Mouse (Mus musculus) liver, embryonic 12.5 days (tissue): ENCODE results near the gene Birc6. TPM values are rescaled to one million over a fixed set of nuclear protein-coding genes. Genes with fewer than 3 reads are reported as not detected.
"Not testable (repeated sequence)": the region's sequence is repeated elsewhere in the genome, so short reads cannot be mapped to it uniquely, and the experiment has no call there.

Experiments
- ATAC-seq: fragments of 200-750 bp; cut with Nextera tagmentation; 2 replicates; pipeline ENCODE4 v1.8.0; 2017; ENCODE audit warnings: moderate number of reproducible peaks, mild to moderate bottlenecking, moderate library complexity
- H3K27ac ChIP-seq: fragments of 300-500 bp; sonication (generic); 2 replicates; pipeline ENCODE4 v1.5.1; 2016; ENCODE audit warnings: mild to moderate bottlenecking
- H3K27me3 ChIP-seq: fragments of 300-500 bp; sonication (generic); replicated peaks from 2 replicates; pipeline ENCODE4 v1.6.1; 2016; ENCODE audit warnings: mild to moderate bottlenecking, moderate library complexity
- H3K36me3 ChIP-seq: fragments of 300-500 bp; sonication (generic); 2 replicates; pipeline ENCODE4 v1.6.1; 2016; ENCODE audit warnings: mild to moderate bottlenecking, moderate library complexity
- H3K4me1 ChIP-seq: fragments of 300-500 bp; sonication (generic); 2 replicates; pipeline ENCODE4 v1.6.1; 2016
- H3K4me2 ChIP-seq: fragments of 300-500 bp; sonication (generic); 2 replicates; pipeline ENCODE4 v1.6.1; 2016; ENCODE audit warnings: mild to moderate bottlenecking, moderate library complexity
- H3K4me3 ChIP-seq: fragments of 300-500 bp; sonication (generic); 2 replicates; pipeline ENCODE4 v1.5.1; 2016; ENCODE audit warnings: mild to moderate bottlenecking, moderate library complexity
- H3K9ac ChIP-seq: fragments of 300-500 bp; sonication (generic); 2 replicates; pipeline ENCODE4 v1.6.1; 2016; ENCODE audit warnings: mild to moderate bottlenecking, moderate library complexity
- H3K9me3 ChIP-seq: fragments of 300-500 bp; sonication (generic); replicated peaks from 2 replicates; pipeline ENCODE4 v1.6.1; 2016; ENCODE audit warnings: mild to moderate bottlenecking, moderate library complexity
- WGBS: fragments of 180-500 bp; shearing (Covaris S2); methylation state at CpG from one replicate; pipeline ENCODE4 v1.1.7; 2016; ENCODE audit not compliant: insufficient replicate concordance; 5-methylcytosine and 5-hydroxymethylcytosine counted together
- polyA plus RNA-seq: library from polyadenylated mRNA; unstranded; fragments of >200 nt; fragmentation: Nextera tagmentation; extraction: Ambion mirVana; gene quantifications from 2 replicates; pipeline ENCODE4 v1.2.1, GENCODE M21; 2016

The Birc6 gene
- polyA plus RNA-seq, 1 experiment from 2014 or later = 50.8 TPM

DNA sequence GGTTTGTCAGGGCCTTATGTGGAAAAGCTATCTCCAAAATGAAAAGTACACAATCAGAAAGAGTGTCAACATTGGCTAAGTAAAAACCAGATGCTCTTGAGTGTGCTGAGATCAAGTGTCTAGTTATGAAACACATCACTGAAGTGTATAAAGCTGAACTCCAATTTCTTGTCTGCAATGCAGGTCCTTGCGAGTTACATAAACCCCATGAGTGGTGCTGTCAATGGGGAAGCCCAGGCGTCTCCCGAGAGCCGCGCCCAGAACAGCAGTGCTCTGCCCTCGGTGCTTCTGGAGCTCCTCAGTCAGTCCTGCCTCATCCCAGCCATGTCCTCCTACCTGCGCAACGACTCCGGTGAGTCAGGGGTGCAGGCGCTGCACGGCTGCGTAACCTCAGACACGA, 141.9 kb downstream of the Birc6 start:
- Histone ChIP-seq H3K9ac (no peak overlapping the region), H3K4me1 (no peaks in the 10 kb centered on the region), H3K4me2 (no peak overlapping the region), H3K9me3 (no peaks in the 10 kb centered on the region), H3K36me3 (peaks cover 86% of the 10 kb centered on the region), H3K27me3 (no peaks in the 10 kb centered on the region), H3K4me3 (no peak overlapping the region), H3K27ac (no peak overlapping the region)
- no peak for ATAC-seq
- 90% methylated on average over 13 of the region's 13 CpGs for WGBS

DNA sequence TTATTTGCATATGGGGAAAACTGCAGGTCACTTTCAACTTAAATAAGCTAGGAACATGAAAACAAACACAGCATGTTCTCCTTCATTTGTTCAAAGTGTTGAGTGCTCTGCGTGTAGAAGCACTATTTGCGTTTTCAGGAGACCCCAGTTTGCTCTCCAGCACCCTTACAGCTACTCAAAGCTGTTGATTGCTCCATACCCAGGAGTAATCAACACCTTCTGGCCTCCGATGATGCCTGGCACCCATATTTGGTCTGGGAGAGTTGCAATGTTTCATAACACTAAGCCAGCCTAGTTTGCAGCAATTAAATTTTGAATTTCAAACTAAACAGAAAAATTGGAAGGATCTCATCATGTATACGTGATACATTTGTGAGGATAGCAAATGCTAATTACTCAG, 144.4 kb downstream of the Birc6 start:
- 75% methylated on average over 4 of the region's 4 CpGs for WGBS
- Histone ChIP-seq H3K36me3 (peaks cover 87% of the 10 kb centered on the region), H3K4me2 (no peak overlapping the region), H3K4me3 (no peak overlapping the region), H3K9me3 (no peaks in the 10 kb centered on the region), H3K4me1 (no peaks in the 10 kb centered on the region), H3K27ac (no peak overlapping the region), H3K9ac (no peak overlapping the region), H3K27me3 (no peaks in the 10 kb centered on the region)
- ATAC-seq = no peak

- no peaks in the 10 kb centered on the region for H3K4me1 ChIP-seq
- H3K27ac ChIP-seq = no peak overlapping the region
- H3K9me3 ChIP-seq = no peaks in the 10 kb centered on the region
- ATAC-seq = no peak
- no peak overlapping the region for H3K4me2 ChIP-seq
- H3K27me3 ChIP-seq = no peaks in the 10 kb centered on the region
- no peak overlapping the region for H3K4me3 ChIP-seq
- H3K9ac ChIP-seq = no peak overlapping the region
- H3K36me3 ChIP-seq = peaks cover 86% of the 10 kb centered on the region
Observed at GRCm38 (mm10) chr17:74673251-74673650, 145.2 kb downstream of the Birc6 start.

DNA sequence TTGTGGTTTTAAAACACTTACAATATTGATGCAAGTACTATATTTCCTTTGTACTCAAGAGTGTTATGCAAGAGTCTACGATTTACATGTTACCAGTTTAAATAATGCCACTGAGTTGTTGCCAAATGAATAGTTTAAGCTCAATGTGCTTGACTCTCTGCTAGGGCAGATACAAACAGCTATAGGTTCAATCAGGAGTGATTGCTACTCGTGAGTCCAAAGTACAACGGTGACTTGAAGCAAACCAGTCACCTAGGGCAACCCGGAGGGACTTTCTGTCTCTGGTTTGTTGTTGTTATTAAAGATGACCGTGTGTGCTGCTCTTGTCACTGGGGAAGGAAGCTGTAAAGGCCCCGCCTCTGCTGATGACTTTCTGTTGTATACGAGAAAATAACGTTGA, 150.0 kb downstream of the Birc6 start:
- Histone ChIP-seq H3K27ac (no peak overlapping the region), H3K4me2 (no peak overlapping the region), H3K4me3 (no peak overlapping the region), H3K4me1 (no peaks in the 10 kb centered on the region), H3K9ac (no peak overlapping the region), H3K9me3 (no peaks in the 10 kb centered on the region), H3K36me3 (peaks cover 77% of the 10 kb centered on the region), H3K27me3 (no peaks in the 10 kb centered on the region)
- ATAC-seq = no peak
- 77% methylated on average over 8 of the region's 8 CpGs for WGBS

- Histone ChIP-seq H3K9me3 (no peaks in the 10 kb centered on the region), H3K27me3 (no peaks in the 10 kb centered on the region), H3K36me3 (peaks cover 54% of the 10 kb centered on the region), H3K4me3 (no peak overlapping the region), H3K4me1 (no peaks in the 10 kb centered on the region), H3K9ac (no peak overlapping the region), H3K4me2 (no peak overlapping the region), H3K27ac (no peak overlapping the region)
- WGBS = 85% methylated on average over 3 of the region's 3 CpGs
- no peak for ATAC-seq
Observed at GRCm38 (mm10) chr17:74684927-74685326, 156.8 kb downstream of the Birc6 start.

DNA sequence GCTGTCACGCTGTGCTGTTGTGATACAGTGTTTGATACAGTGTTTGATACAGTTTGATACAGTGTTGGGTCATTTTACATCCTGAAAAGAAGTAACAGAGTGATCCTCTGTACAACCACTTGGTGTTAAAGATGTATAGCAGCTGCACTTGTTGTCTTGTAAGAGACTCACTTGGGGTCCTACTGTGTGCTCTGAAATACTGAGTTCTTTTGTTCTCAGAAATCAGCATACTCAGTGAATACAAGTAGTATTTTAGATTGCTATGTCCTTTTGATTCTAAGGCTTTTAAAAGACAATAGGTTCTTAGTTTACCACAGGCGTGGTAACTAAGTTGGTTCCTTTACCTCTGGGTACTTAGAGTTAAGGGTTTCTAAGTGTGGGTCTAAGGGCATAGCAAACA, 160.5 kb downstream of the Birc6 start:
- Histone ChIP-seq H3K36me3 (peaks cover 61% of the 10 kb centered on the region), H3K4me3 (no peak overlapping the region), H3K27ac (no peak overlapping the region), H3K4me1 (no peaks in the 10 kb centered on the region), H3K27me3 (no peaks in the 10 kb centered on the region), H3K9me3 (no peaks in the 10 kb centered on the region), H3K9ac (no peak overlapping the region), H3K4me2 (no peak overlapping the region)
- no peak for ATAC-seq
- 81% methylated on average over 2 of the region's 2 CpGs for WGBS

GRCm38 (mm10) chr17:74689406-74689805, 161.3 kb downstream of the Birc6 start:
- Histone ChIP-seq H3K36me3 (peaks cover 64% of the 10 kb centered on the region), H3K4me1 (no peaks in the 10 kb centered on the region), H3K4me2 (no peak overlapping the region), H3K27ac (no peak overlapping the region), H3K27me3 (no peaks in the 10 kb centered on the region), H3K4me3 (no peak overlapping the region), H3K9me3 (no peaks in the 10 kb centered on the region), H3K9ac (no peak overlapping the region)
- WGBS = 87% methylated on average over 4 of the region's 4 CpGs
- no peak for ATAC-seq

GRCm38 (mm10) chr17:74701661-74702060, 173.6 kb downstream of the Birc6 start:
- H3K9me3 ChIP-seq, ATAC-seq, H3K4me2 ChIP-seq, H3K27ac ChIP-seq, H3K27me3 ChIP-seq, H3K4me3 ChIP-seq, H3K9ac ChIP-seq, H3K4me1 ChIP-seq: not testable (repeated sequence)
- 92% methylated on average over 2 of the region's 2 CpGs for WGBS
- H3K36me3 ChIP-seq = peaks cover 71% of the 10 kb centered on the region

DNA sequence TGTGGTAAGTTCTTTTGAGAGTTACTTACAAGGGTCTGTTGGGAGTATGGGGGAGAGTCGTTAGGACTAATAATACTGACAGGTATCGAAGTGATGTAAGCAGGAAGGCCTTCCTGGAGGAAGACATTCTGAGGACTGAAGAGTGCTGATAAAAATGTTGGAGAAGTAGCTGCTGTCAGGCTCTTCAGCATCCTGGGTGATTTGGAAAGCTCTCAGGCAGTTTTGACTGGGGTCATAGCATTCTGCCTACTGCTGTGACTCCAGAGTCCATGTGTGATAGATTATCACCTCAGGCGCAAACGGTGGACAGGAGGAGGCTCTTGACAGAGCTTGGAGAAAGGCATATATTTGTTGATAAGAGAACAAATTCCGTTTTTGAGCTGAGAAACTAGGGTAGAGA, 177.4 kb downstream of the Birc6 start:
- no peak for ATAC-seq
- 55% methylated on average over 5 of the region's 5 CpGs for WGBS
- no peak overlapping the region for H3K4me2 ChIP-seq

GRCm38 (mm10) chr17:74706593-74706992, 178.5 kb downstream of the Birc6 start:
- ATAC-seq = no peak
- Histone ChIP-seq H3K4me2 (no peak overlapping the region), H3K9me3 (no peaks in the 10 kb centered on the region), H3K9ac (no peak overlapping the region), H3K36me3 (peaks cover 24% of the 10 kb centered on the region), H3K27ac (no peak overlapping the region), H3K4me3 (no peak overlapping the region), H3K27me3 (no peaks in the 10 kb centered on the region), H3K4me1 (peaks cover 12% of the 10 kb centered on the region)

More for the DNA sequence above, 177.4 kb downstream of the Birc6 start:
- Histone ChIP-seq H3K27ac (no peak overlapping the region), H3K27me3 (no peaks in the 10 kb centered on the region), H3K4me1 (peaks cover under 1% of the 10 kb centered on the region; the same call in 1 of the 2 replicates), H3K9ac (no peak overlapping the region), H3K9me3 (no peaks in the 10 kb centered on the region), H3K36me3 (peaks cover 33% of the 10 kb centered on the region), H3K4me3 (no peak overlapping the region)

DNA sequence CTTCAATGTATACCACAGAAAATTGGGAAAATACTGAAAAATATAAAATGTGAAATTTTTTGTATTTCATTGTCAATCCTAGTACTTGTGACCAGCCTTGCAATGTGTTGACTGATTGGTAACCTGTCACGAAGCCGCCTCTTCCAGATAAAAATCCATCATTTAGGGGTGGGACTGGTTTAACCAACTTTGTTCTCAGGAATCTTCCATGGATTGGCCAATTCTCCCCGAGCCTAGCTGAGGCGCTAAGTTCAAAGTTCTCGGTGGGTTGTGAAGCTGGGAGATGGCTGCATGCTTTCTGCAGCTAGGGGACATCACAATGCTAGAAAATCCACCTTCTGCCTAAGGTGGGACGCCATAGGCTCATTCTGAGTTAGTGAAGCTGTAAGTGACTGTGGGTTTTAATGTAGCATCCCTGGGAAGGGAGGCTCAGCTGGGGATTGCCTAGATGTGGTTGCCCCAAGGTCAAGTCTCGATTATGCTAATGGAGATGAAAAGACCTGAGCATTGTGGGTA, 179.6 kb downstream of the Birc6 start:
- Histone ChIP-seq H3K27ac (no peak overlapping the region), H3K27me3 (no peaks in the 10 kb centered on the region), H3K4me3 (no peak overlapping the region), H3K9me3 (no peaks in the 10 kb centered on the region), H3K36me3 (peaks cover 16% of the 10 kb centered on the region), H3K4me2 (no peak overlapping the region), H3K9ac (no peak overlapping the region), H3K4me1 (peaks cover 19% of the 10 kb centered on the region)
- no peak for ATAC-seq
- WGBS = 76% methylated on average over 7 of the region's 7 CpGs

GRCm38 (mm10) chr17:74710731-74711130, 182.6 kb downstream of the Birc6 start:
- Histone ChIP-seq H3K4me1 (peaks cover 19% of the 10 kb centered on the region), H3K27ac (no peak overlapping the region), H3K9ac (no peak overlapping the region), H3K4me3 (no peak overlapping the region), H3K36me3 (no peaks in the 10 kb centered on the region), H3K27me3 (peaks cover 6% of the 10 kb centered on the region), H3K4me2 (no peak overlapping the region), H3K9me3 (no peaks in the 10 kb centered on the region)
- no peak for ATAC-seq
- 58% methylated on average over 4 of the region's 4 CpGs for WGBS

- no peak overlapping the region for H3K27ac ChIP-seq
- peaks cover 19% of the 10 kb centered on the region for H3K4me1 ChIP-seq
- no peak overlapping the region for H3K9ac ChIP-seq
- H3K36me3 ChIP-seq = no peaks in the 10 kb centered on the region
- no peaks in the 10 kb centered on the region for H3K9me3 ChIP-seq
- WGBS = 31% methylated on average over 8 of the region's 8 CpGs
- H3K4me3 ChIP-seq = no peak overlapping the region
- peaks cover 6% of the 10 kb centered on the region for H3K27me3 ChIP-seq
- peak; percentile 59 for ATAC-seq
- H3K4me2 ChIP-seq = no peak overlapping the region
Observed at GRCm38 (mm10) chr17:74711627-74712026, 183.5 kb downstream of the Birc6 start.
